ENCODE assay signal across 12 mouse cellular contexts in genomic region chr1:64319155-64319582, GRCm38 (mm10).
"Had no signal": no experiment of that assay in that cellular context is flagged by ENCODE, and none has a peak within 500 bp of the region (broad histone marks: within the 10 kb centered on the region; RNA-seq: fewer than 3 reads in every experiment).

No protein-coding gene starts in this region.

- H3K9me3 ChIP-seq: limb, embryonic 10.5 days; liver, embryonic 15.5 days; midbrain, embryonic 12.5 days had no signal

- H3K9ac ChIP-seq: liver, embryonic 15.5 days; midbrain, embryonic 12.5 days had no signal

- H3K36me3 ChIP-seq: limb, embryonic 10.5 days; liver, embryonic 15.5 days; midbrain, embryonic 12.5 days had no signal

- H3K27me3 ChIP-seq: liver, embryonic 15.5 days; midbrain, embryonic 12.5 days had no signal

- ATAC-seq: midbrain, embryonic 16.5 days had no signal

- H3K27ac ChIP-seq: left cerebral cortex, adult 2 months; limb, embryonic 10.5 days; liver, embryonic 15.5 days; midbrain, embryonic 12.5 days; stomach, postnatal 0 days had no signal

- H3K4me1 ChIP-seq: liver, embryonic 15.5 days; midbrain, embryonic 12.5 days had no signal

- H3K4me2 ChIP-seq: liver, embryonic 11.5 days; liver, embryonic 15.5 days; midbrain, embryonic 12.5 days had no signal

- H3K4me3 ChIP-seq: left cerebral cortex, adult 2 months; limb, embryonic 10.5 days; liver, embryonic 15.5 days; midbrain, embryonic 12.5 days had no signal

- DNase-seq: kidney, postnatal 25 days; lung, adult 2 months; lung, postnatal 10 days; lung, postnatal 4 days; thymus, postnatal 4 days had no signal
